Mouse (Mus musculus) midbrain, postnatal 0 days (tissue): Measurements from ENCODE around the gene Pou5f1. TPM values are rescaled to one million over a fixed set of nuclear protein-coding genes. Genes with fewer than 3 reads are reported as not detected.
"Not testable (repeated sequence)": the region's sequence is repeated elsewhere in the genome, so short reads cannot be mapped to it uniquely, and the experiment has no call there.

Experiments used
- ATAC-seq: fragments of 200-750 bp; cut with Nextera tagmentation; 2 replicates; pipeline ENCODE4 v1.8.0; 2017; ENCODE audit warnings: moderate number of reproducible peaks, mild to moderate bottlenecking, moderate TSS enrichment, moderate library complexity; ENCODE audit not compliant: low FRiP score
- DNase-seq: peaks from one replicate; pipeline ENCODE4 v3.0.0-alpha.2; 2015; ENCODE audit warnings: low spot score
- H3K27ac ChIP-seq: fragments of 300-500 bp; sonication (generic); 2 replicates; pipeline ENCODE4 v1.5.1; 2014; ENCODE audit warnings: low read depth, mild to moderate bottlenecking, low read length, mixed read lengths
- H3K27me3 ChIP-seq: fragments of 300-500 bp; sonication (generic); 2 replicates; pipeline ENCODE4 v1.6.1; 2014; ENCODE audit warnings: low read length, control low read depth, mixed read lengths; ENCODE audit not compliant: insufficient read depth
- H3K36me3 ChIP-seq: fragments of 300-500 bp; sonication (generic); 2 replicates; pipeline ENCODE4 v1.6.1; 2014; ENCODE audit warnings: low read length, control low read depth, mixed read lengths; ENCODE audit not compliant: insufficient read depth
- H3K4me1 ChIP-seq: fragments of 300-500 bp; sonication (generic); 2 replicates; pipeline ENCODE4 v1.6.1; 2014; ENCODE audit warnings: mild to moderate bottlenecking, control low read depth, antibody characterized with exemption, low read length, mixed read lengths; ENCODE audit not compliant: insufficient read depth
- H3K4me2 ChIP-seq: fragments of 300-500 bp; sonication (generic); 2 replicates; pipeline ENCODE4 v1.6.1; 2014; ENCODE audit warnings: low read depth, mild to moderate bottlenecking, low read length, mixed read lengths; ENCODE audit not compliant: poor library complexity, severe bottlenecking
- H3K4me3 ChIP-seq: fragments of 300-500 bp; sonication (generic); 2 replicates; pipeline ENCODE4 v1.5.1; 2014; ENCODE audit warnings: low read depth, mild to moderate bottlenecking, low read length, moderate library complexity
- H3K9ac ChIP-seq: fragments of 300-500 bp; sonication (generic); replicated peaks from 2 replicates; pipeline ENCODE4 v1.6.1; 2014; ENCODE audit warnings: mild to moderate bottlenecking, low read length, moderate library complexity, mixed read lengths; ENCODE audit not compliant: poor library complexity, severe bottlenecking
- H3K9me3 ChIP-seq: fragments of 300-500 bp; sonication (generic); 2 replicates; pipeline ENCODE4 v1.6.1; 2016; ENCODE audit warnings: low read length, control low read depth
- CTCF ChIP-seq: IDR thresholded peaks from 2 replicates; pipeline ENCODE4 v1.5.1; 2016; ENCODE audit warnings: antibody characterized with exemption, mild to moderate bottlenecking
- WGBS: fragments of 180-500 bp; shearing (Covaris S2); extraction: QIAGEN DNeasy Blood & Tissue Kit; methylation state at CpG from one replicate; pipeline ENCODE4 v1.1.7; 2014; 5-methylcytosine and 5-hydroxymethylcytosine counted together
- polyA plus RNA-seq: library from polyadenylated mRNA; unstranded; fragments of >200 nt; fragmentation: Nextera tagmentation; extraction: Ambion mirVana; gene quantifications from 2 replicates; pipeline ENCODE4 v1.2.1, GENCODE M21; 2015
- total RNA-seq: library from RNA; depleted of rRNA; stranded (reverse); fragments of >200 nt; gene quantifications from 2 replicates; pipeline ENCODE4 v1.2.3, GENCODE M21; 2014; rRNA removed

Gene Pou5f1
- total RNA-seq (not detected in 2 replicates), polyA plus RNA-seq (not detected in 2 replicates)

DNA sequence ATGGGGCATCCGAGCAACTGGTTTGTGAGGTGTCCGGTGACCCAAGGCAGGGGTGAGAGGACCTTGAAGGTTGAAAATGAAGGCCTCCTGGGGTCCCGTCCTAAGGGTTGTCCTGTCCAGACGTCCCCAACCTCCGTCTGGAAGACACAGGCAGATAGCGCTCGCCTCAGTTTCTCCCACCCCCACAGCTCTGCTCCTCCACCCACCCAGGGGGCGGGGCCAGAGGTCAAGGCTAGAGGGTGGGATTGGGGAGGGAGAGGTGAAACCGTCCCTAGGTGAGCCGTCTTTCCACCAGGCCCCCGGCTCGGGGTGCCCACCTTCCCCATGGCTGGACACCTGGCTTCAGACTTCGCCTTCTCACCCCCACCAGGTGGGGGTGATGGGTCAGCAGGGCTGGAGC is at the start of gene Pou5f1:
Pou5f1 (plus strand) TSS at position 243 of the 400 bp plus-strand sequence.
- WGBS = 38% methylated on average over 12 of the region's 13 CpGs
- no peaks in the 10 kb centered on the region for H3K36me3 ChIP-seq
- no peak within 1 kb of the TSS for H3K9ac ChIP-seq
- no peak for TF ChIP-seq CTCF
- H3K4me2 ChIP-seq = no peak within 1 kb of the TSS
- no peaks in the 10 kb centered on the region for H3K4me1 ChIP-seq
- H3K4me3 ChIP-seq = no peak within 1 kb of the TSS
- H3K9me3 ChIP-seq = no peaks in the 10 kb centered on the region
- no peak within 1 kb of the TSS for H3K27ac ChIP-seq
- peaks cover 35% of the 10 kb centered on the region; the same call in 1 of the 2 replicates for H3K27me3 ChIP-seq
- DNase-seq (no peak), ATAC-seq (no peak)

DNA sequence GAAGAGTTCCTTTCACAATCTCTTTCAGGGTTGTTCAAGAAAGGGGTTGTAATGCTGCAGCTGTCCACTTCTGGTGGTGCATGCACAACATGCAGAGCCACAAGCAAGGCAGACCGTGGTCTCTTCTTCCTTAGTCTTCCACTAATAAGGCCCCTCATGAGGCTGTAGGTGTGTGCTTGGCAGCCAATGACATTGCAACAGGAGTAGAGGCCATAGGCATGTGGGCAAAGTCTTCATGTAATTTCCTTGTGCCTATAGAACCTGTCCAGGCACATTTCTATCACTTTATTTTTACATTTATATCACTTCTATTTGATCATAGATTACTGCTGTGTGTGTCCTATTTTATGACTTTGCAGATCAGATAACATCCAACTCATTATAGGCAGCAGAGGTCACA is 47.6 kb upstream of the Pou5f1 start:
- not testable (repeated sequence) for H3K36me3 ChIP-seq, H3K4me2 ChIP-seq, H3K27ac ChIP-seq, ATAC-seq, H3K4me3 ChIP-seq, H3K9me3 ChIP-seq, H3K27me3 ChIP-seq, H3K9ac ChIP-seq, DNase-seq, H3K4me1 ChIP-seq
- no CpG with 5 or more reads among the region's 1 CpGs for WGBS

DNA sequence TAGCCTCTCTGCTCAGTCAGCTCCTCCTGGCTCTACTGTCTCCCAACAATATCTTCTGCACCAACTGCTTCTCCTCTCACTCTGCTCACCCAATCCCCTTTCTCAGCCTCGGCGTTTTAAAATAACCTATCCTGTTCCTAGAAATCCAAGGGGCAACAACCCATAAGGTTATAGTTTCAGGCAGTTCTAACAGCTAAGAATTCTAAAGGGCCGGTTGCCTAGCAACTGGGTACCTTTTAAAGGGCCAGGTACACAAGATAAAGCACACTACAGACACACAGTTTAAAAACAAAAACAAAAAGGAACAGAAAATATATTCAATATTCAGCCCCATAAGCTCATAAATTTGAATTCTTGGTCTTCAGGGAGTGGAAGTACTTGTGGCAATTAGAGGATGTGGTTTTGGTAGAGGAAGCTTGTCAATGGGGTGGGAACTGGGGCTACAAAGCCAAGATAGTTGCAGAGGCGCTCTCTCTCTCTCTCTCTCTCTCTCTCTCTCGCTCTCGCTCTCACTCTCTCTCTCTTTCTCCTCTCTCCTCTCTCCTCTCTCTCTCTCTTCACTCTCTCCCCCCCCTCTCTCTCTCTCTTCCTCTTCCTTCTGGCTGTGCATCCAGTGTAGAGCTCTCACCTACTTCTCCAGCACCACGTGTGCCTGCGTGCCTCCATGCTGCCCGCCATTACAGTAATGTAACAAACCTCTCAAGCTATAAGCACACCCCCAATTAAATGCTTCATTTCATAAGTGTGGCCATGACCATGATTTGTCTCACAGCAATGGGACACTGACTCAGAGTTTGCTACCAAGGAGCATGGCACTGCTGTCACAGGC is 45.1 kb upstream of the Pou5f1 start:
- not testable (repeated sequence) for H3K27ac ChIP-seq, H3K4me2 ChIP-seq, H3K9ac ChIP-seq, H3K27me3 ChIP-seq, H3K36me3 ChIP-seq, H3K9me3 ChIP-seq, DNase-seq, H3K4me3 ChIP-seq, H3K4me1 ChIP-seq
- 31% methylated on average over 3 of the region's 9 CpGs for WGBS
- peak; percentile 83 for ATAC-seq

DNA sequence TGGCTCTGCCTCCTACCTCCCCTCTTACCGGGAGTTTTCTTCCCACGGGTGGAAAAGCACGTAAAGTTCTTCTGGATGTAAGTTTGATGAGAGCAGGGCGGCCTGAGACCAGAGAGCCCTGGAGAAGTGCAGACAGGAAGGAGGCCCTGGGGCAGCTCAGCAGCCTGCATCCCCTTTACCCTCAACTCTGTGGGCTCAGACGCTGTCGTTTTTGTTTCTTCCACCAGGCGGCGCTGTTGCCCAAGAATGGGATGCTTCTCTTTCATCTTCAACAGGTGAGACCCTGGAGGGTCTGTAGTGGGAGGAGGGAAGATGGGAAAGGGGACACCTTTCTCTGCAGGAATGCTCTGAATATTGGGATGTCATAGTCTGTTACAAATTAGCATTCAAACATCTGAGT is 40.2 kb upstream of the Pou5f1 start:
- not testable (repeated sequence) for H3K4me3 ChIP-seq, H3K9ac ChIP-seq, ATAC-seq, H3K27ac ChIP-seq, H3K4me2 ChIP-seq, H3K36me3 ChIP-seq, H3K9me3 ChIP-seq, H3K4me1 ChIP-seq
- peaks cover 24% of the 10 kb centered on the region for H3K27me3 ChIP-seq
- peak; percentile 80 for TF ChIP-seq CTCF
- peak; percentile 34 for DNase-seq
- 5% methylated on average over 8 of the region's 8 CpGs for WGBS

DNA sequence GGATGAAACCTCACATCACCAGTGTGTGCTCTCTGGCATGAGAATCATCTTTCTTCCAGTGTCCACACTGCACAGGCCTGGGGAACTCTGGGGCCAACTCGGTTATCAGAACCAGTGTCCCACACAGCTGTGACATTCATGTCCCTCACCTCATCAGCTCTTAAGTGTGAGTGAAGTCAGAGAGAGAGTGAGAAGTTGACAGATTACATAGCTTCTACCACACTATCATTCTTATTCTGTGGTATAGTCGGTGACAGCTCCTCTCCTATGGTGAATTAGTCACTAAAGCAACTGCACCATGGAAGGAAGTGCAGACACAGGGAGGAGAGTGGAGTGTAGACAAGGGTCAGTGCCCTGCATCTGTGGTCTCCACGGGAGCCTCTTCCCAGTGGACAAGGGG is 36.9 kb upstream of the Pou5f1 start:
- not testable (repeated sequence) for DNase-seq, H3K9me3 ChIP-seq, H3K4me2 ChIP-seq, H3K36me3 ChIP-seq, H3K9ac ChIP-seq, ATAC-seq, H3K27ac ChIP-seq, H3K4me3 ChIP-seq, H3K4me1 ChIP-seq
- 79% methylated on average over 3 of the region's 3 CpGs for WGBS
- peaks cover 27% of the 10 kb centered on the region for H3K27me3 ChIP-seq

DNA sequence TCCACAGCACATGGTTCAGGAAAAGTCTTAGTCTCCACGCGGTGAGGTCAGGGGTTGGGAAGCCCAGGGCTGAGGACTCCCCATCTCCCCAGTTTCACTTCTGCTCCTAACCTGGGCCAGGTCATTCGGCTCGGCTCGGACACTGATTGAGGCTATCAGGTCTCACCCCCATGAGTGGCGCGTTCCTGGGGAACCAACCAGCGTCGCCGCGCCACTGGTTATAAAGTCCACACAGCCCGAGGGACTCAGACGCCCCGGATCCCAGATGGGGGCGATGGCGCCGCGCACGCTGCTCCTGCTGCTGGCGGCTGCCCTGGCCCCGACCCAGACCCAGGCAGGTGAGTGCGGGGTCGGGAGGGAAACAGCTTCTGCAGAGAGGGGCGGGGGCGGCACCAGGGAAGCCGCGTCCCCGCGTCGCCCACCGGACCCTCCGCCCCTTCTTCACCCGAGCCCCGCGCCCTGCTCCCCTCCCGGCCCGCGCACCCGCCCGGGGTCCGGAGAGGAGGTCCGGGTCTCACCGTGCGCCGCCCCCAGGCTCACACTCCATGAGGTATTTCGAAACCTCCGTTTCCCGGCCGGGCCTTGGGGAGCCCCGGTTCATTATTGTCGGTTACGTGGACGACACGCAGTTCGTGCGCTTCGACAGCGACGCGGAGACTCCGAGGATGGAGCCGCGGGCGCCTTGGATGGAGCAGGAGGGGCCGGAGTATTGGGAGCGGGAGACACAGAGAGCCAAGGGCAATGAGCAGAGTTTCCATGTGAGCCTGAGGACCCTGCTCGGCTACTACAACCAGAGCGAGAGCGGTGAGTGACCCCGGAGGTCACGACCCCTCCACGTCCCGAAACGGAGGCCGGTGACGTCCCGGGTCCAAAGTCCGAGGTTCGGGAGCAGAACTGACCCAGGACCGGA is 35.7 kb upstream of the Pou5f1 start, which contains the start of gene H2-Q10:
H2-Q10 (plus strand) TSS at position 248 of the 910 bp plus-strand sequence.
- Histone ChIP-seq H3K4me3 (peak within 1 kb of the TSS; percentile 40), H3K4me1 (no peaks in the 10 kb centered on the region), H3K4me2 (peak within 1 kb of the TSS; percentile 59), H3K36me3 (no peaks in the 10 kb centered on the region), H3K27ac (no peak within 1 kb of the TSS), H3K27me3 (peaks cover 27% of the 10 kb centered on the region), H3K9ac (0 out of 2 replicates have a peak within 1 kb of the TSS, but pooled peaks have one; percentile 29), H3K9me3 (no peaks in the 10 kb centered on the region)
- ATAC-seq (no peak), DNase-seq (no peak)
- WGBS = 1% methylated on average over 72 of the region's 80 CpGs
- no peak for TF ChIP-seq CTCF
